Mouse (Mus musculus): Measurements from ENCODE around the gene 2010111I01Rik. TPM values are rescaled to one million over a fixed set of nuclear protein-coding genes. Genes with fewer than 3 reads are reported as not detected.
"Not testable (repeated sequence)": the region's sequence is repeated elsewhere in the genome, so short reads cannot be mapped to it uniquely, and the experiment has no call there.

2010111I01Rik gene
- polyA plus RNA-seq, 1 experiment from 2014 or later: 101 TPM

GRCm38 (mm10) chr13:63313748-63314607 lies 349.3 kb downstream of the 2010111I01Rik start:
- Histone ChIP-seq H3K4me3 (ENCODE audit: low read depth, low read length) (no peak overlapping the region), H3K27ac (replicated peaks) (0 out of 2 replicates have a peak overlapping the region, but pooled peaks have one; percentile 18), H3K27me3 (ENCODE audit: control insufficient read depth, insufficient read depth, low read length) (no peaks in the 10 kb centered on the region), H3K36me3 (ENCODE audit: control insufficient read depth, insufficient read depth, low read length) (no peaks in the 10 kb centered on the region), H3K4me1 (replicated peaks; ENCODE audit: control insufficient read depth, insufficient read depth) (no peaks in the 10 kb centered on the region), H3K4me2 (replicated peaks; ENCODE audit: low read depth) (no peak overlapping the region), H3K9ac (ENCODE audit: low read length) (no peak overlapping the region), H3K9me3 (ENCODE audit: control insufficient read depth, low read length) (no peaks in the 10 kb centered on the region)
- 73% methylated on average over 12 of the region's 12 CpGs for WGBS
- TF ChIP-seq CTCF (IDR thresholded peaks at IDR 0.05; ENCODE audit: low read depth) (no peak), EP300 (optimal IDR thresholded peaks at IDR 0.05) (no peak)
- ATAC-seq (ENCODE audit: low FRiP score, low TSS enrichment) (no peak), DNase-seq (ENCODE audit: low spot score) (no peak)

GRCm38 (mm10) chr13:63314608-63314920 lies 349.9 kb downstream of the 2010111I01Rik start:
- ATAC-seq (ENCODE audit: low FRiP score, low TSS enrichment) (no peak), DNase-seq (ENCODE audit: low spot score) (no peak)
- no peak overlapping the region for H3K9ac ChIP-seq (ENCODE audit: low read length)
- no peaks in the 10 kb centered on the region for H3K9me3 ChIP-seq (ENCODE audit: control insufficient read depth, low read length)
- no peaks in the 10 kb centered on the region for H3K27me3 ChIP-seq (ENCODE audit: control insufficient read depth, insufficient read depth, low read length)
- H3K4me2 ChIP-seq (replicated peaks; ENCODE audit: low read depth): no peak overlapping the region
- WGBS: 62% methylated on average over 4 of the region's 4 CpGs
- no peaks in the 10 kb centered on the region for H3K36me3 ChIP-seq (ENCODE audit: control insufficient read depth, insufficient read depth, low read length)
- no peaks in the 10 kb centered on the region for H3K4me1 ChIP-seq (replicated peaks; ENCODE audit: control insufficient read depth, insufficient read depth)
- H3K4me3 ChIP-seq (ENCODE audit: low read depth, low read length): no peak overlapping the region
- TF ChIP-seq CTCF (IDR thresholded peaks at IDR 0.05; ENCODE audit: low read depth) (no peak), EP300 (optimal IDR thresholded peaks at IDR 0.05) (no peak)
- no peak overlapping the region for H3K27ac ChIP-seq (replicated peaks)

GRCm38 (mm10) chr13:63315111-63315510 lies 350.4 kb downstream of the 2010111I01Rik start:
- WGBS: 98% methylated on average over 3 of the region's 4 CpGs
- ATAC-seq (ENCODE audit: low FRiP score, low TSS enrichment); H3K4me2 ChIP-seq (replicated peaks; ENCODE audit: low read depth); H3K9ac ChIP-seq (ENCODE audit: low read length); H3K4me3 ChIP-seq (ENCODE audit: low read depth, low read length); H3K27me3 ChIP-seq (ENCODE audit: control insufficient read depth, insufficient read depth, low read length); H3K36me3 ChIP-seq (ENCODE audit: control insufficient read depth, insufficient read depth, low read length); H3K9me3 ChIP-seq (ENCODE audit: control insufficient read depth, low read length); H3K4me1 ChIP-seq (replicated peaks; ENCODE audit: control insufficient read depth, insufficient read depth); DNase-seq (ENCODE audit: low spot score); H3K27ac ChIP-seq (replicated peaks): not testable (repeated sequence)

- Histone ChIP-seq H3K4me3 (ENCODE audit: low read depth, low read length) (no peak overlapping the region), H3K9ac (ENCODE audit: low read length) (no peak overlapping the region), H3K4me2 (replicated peaks; ENCODE audit: low read depth) (no peak overlapping the region), H3K27me3 (ENCODE audit: control insufficient read depth, insufficient read depth, low read length) (no peaks in the 10 kb centered on the region), H3K36me3 (ENCODE audit: control insufficient read depth, insufficient read depth, low read length) (no peaks in the 10 kb centered on the region), H3K4me1 (replicated peaks; ENCODE audit: control insufficient read depth, insufficient read depth) (no peaks in the 10 kb centered on the region), H3K9me3 (ENCODE audit: control insufficient read depth, low read length) (no peaks in the 10 kb centered on the region), H3K27ac (replicated peaks) (no peak overlapping the region)
- WGBS: 68% methylated on average over 6 of the region's 6 CpGs
- DNase-seq (ENCODE audit: low spot score) (no peak), ATAC-seq (ENCODE audit: low FRiP score, low TSS enrichment) (no peak)
- no peak for TF ChIP-seq EP300 (optimal IDR thresholded peaks at IDR 0.05)
- TF ChIP-seq CTCF (IDR thresholded peaks at IDR 0.05; ENCODE audit: low read depth): no peak
Observed at GRCm38 (mm10) chr13:63315777-63316176, 351.1 kb downstream of the 2010111I01Rik start.

GRCm38 (mm10) chr13:63316407-63316806 lies 351.7 kb downstream of the 2010111I01Rik start:
- no peak for ATAC-seq (ENCODE audit: low FRiP score, low TSS enrichment)
- WGBS: 79% methylated on average over 5 of the region's 5 CpGs
- no peak for TF ChIP-seq CTCF (IDR thresholded peaks at IDR 0.05; ENCODE audit: low read depth)
- TF ChIP-seq EP300 (optimal IDR thresholded peaks at IDR 0.05): no peak

GRCm38 (mm10) chr13:63317681-63318104 lies 353.0 kb downstream of the 2010111I01Rik start:
- Histone ChIP-seq H3K4me1 (replicated peaks; ENCODE audit: control insufficient read depth, insufficient read depth) (no peaks in the 10 kb centered on the region), H3K4me2 (replicated peaks; ENCODE audit: low read depth) (no peak overlapping the region), H3K9me3 (ENCODE audit: control insufficient read depth, low read length) (no peaks in the 10 kb centered on the region), H3K36me3 (ENCODE audit: control insufficient read depth, insufficient read depth, low read length) (no peaks in the 10 kb centered on the region), H3K9ac (ENCODE audit: low read length) (no peak overlapping the region), H3K4me3 (ENCODE audit: low read depth, low read length) (no peak overlapping the region), H3K27ac (replicated peaks) (no peak overlapping the region), H3K27me3 (ENCODE audit: control insufficient read depth, insufficient read depth, low read length) (no peaks in the 10 kb centered on the region)
- ATAC-seq (ENCODE audit: low FRiP score, low TSS enrichment): no peak
- 39% methylated on average over 7 of the region's 7 CpGs for WGBS
- no peak for TF ChIP-seq EP300 (optimal IDR thresholded peaks at IDR 0.05)
- TF ChIP-seq CTCF (IDR thresholded peaks at IDR 0.05; ENCODE audit: low read depth): no peak
- no peak for DNase-seq (ENCODE audit: low spot score)

More at GRCm38 (mm10) chr13:63316407-63316806, 351.7 kb downstream of the 2010111I01Rik start:
- Histone ChIP-seq H3K4me3 (ENCODE audit: low read depth, low read length) (no peak overlapping the region), H3K4me2 (replicated peaks; ENCODE audit: low read depth) (no peak overlapping the region), H3K4me1 (replicated peaks; ENCODE audit: control insufficient read depth, insufficient read depth) (no peaks in the 10 kb centered on the region), H3K9ac (ENCODE audit: low read length) (no peak overlapping the region), H3K27ac (replicated peaks) (0 out of 2 replicates have a peak overlapping the region, but pooled peaks have one; percentile 24), H3K9me3 (ENCODE audit: control insufficient read depth, low read length) (no peaks in the 10 kb centered on the region), H3K36me3 (ENCODE audit: control insufficient read depth, insufficient read depth, low read length) (no peaks in the 10 kb centered on the region), H3K27me3 (ENCODE audit: control insufficient read depth, insufficient read depth, low read length) (no peaks in the 10 kb centered on the region)
- no peak for DNase-seq (ENCODE audit: low spot score)

All from stomach, postnatal 0 days (tissue).